Mouse (Mus musculus) gastrocnemius, postnatal 10 days (tissue): Measurements from ENCODE around the gene Armc2. TPM values are rescaled to one million over a fixed set of nuclear protein-coding genes. Genes with fewer than 3 reads are reported as not detected.
A peak's percentile ranks its signal among the peaks of the same experiment; 100 is the strongest.

Source experiments
- DNase-seq: peaks from one replicate; pipeline ENCODE4 v3.0.0; 2021; ENCODE audit warnings: mixed read lengths
- total RNA-seq, 2 experiments: library from RNA; stranded (reverse); gene quantifications; 2 replicates each; pipeline ENCODE4 v1.2.3; 2021

Armc2 gene
- total RNA-seq, 2 experiments from 2014 or later = 0.38 to 0.52 TPM

GRCm38 (mm10) chr10:42014086-42014485 is 4.2 kb downstream of the Armc2 start:
- DNase-seq = no peak

GRCm38 (mm10) chr10:42010761-42011435 is 7.3 kb downstream of the Armc2 start:
- no peak for DNase-seq

GRCm38 (mm10) chr10:42005259-42005658 is 13.0 kb downstream of the Armc2 start:
- DNase-seq = no peak

- no peak for DNase-seq
Observed at GRCm38 (mm10) chr10:42004690-42005089, 13.6 kb downstream of the Armc2 start.

GRCm38 (mm10) chr10:42004056-42004455 is 14.2 kb downstream of the Armc2 start:
- no peak for DNase-seq

- no peak for DNase-seq
Observed at GRCm38 (mm10) chr10:42003576-42003975, 14.7 kb downstream of the Armc2 start.

GRCm38 (mm10) chr10:42002436-42002835 is 15.8 kb downstream of the Armc2 start:
- DNase-seq = no peak

- DNase-seq = no peak
Observed at GRCm38 (mm10) chr10:42001260-42001659, 17.0 kb downstream of the Armc2 start.

- DNase-seq = no peak
Observed at GRCm38 (mm10) chr10:41997691-41998178, 20.5 kb downstream of the Armc2 start.

- DNase-seq = peak; percentile 34
Observed at GRCm38 (mm10) chr10:41996157-41996556, 22.1 kb downstream of the Armc2 start.

GRCm38 (mm10) chr10:41995051-41995450 is 23.2 kb downstream of the Armc2 start:
- no peak for DNase-seq

- DNase-seq = no peak
Observed at GRCm38 (mm10) chr10:41994578-41994977, 23.7 kb downstream of the Armc2 start.

GRCm38 (mm10) chr10:41992059-41992440 is 26.2 kb downstream of the Armc2 start:
- DNase-seq = no peak

GRCm38 (mm10) chr10:41991364-41992058 is 26.7 kb downstream of the Armc2 start:
- no peak for DNase-seq

GRCm38 (mm10) chr10:41990896-41991295 is 27.3 kb downstream of the Armc2 start:
- DNase-seq = no peak

- no peak for DNase-seq
Observed at GRCm38 (mm10) chr10:41988930-41989329, 29.3 kb downstream of the Armc2 start.

GRCm38 (mm10) chr10:41986126-41986525 is 32.1 kb downstream of the Armc2 start:
- no peak for DNase-seq

- no peak for DNase-seq
Observed at GRCm38 (mm10) chr10:41984221-41984620, 34.0 kb downstream of the Armc2 start.

GRCm38 (mm10) chr10:41982821-41983220 is 35.4 kb downstream of the Armc2 start:
- DNase-seq = no peak

- DNase-seq = peak; percentile 63
Observed at GRCm38 (mm10) chr10:41980772-41981383, 37.4 kb downstream of the Armc2 start.

- no peak for DNase-seq
Observed at GRCm38 (mm10) chr10:41978403-41979234, 39.6 kb downstream of the Armc2 start.

GRCm38 (mm10) chr10:41972676-41973075 is 45.6 kb downstream of the Armc2 start:
- DNase-seq = no peak
